Mouse (Mus musculus): ENCODE measurements around the gene Lrrc40. TPM values are rescaled to one million over a fixed set of nuclear protein-coding genes. Genes with fewer than 3 reads are reported as not detected.

The Lrrc40 gene
- 51.1 and 54.3 TPM in 2 replicates for polyA plus RNA-seq (2015; fragmentation: Nextera tagmentation; extraction: Ambion mirVana)

GRCm38 (mm10) chr3:158036329-158036988 is at the start of gene Lrrc40, which contains the start of gene Srsf11:
Gene Lrrc40, plus strand, starts transcription at chr3:158036662.
Gene Srsf11, minus strand, starts transcription at chr3:158036639.
- H3K27me3 ChIP-seq, result no peaks in the 10 kb centered on the region
- no peaks in the 10 kb centered on the region for H3K9me3 ChIP-seq
- under 1% methylated on average over 55 of the region's 55 CpGs for WGBS
- peak within 1 kb of the TSS; percentile 94 for H3K9ac ChIP-seq
- H3K27ac ChIP-seq (replicated peaks), result peak within 1 kb of the TSS; percentile 86
- peak within 1 kb of the TSS; percentile 71 for H3K4me2 ChIP-seq
- H3K36me3 ChIP-seq, result no peaks in the 10 kb centered on the region
- H3K4me3 ChIP-seq, result peak within 1 kb of the TSS; percentile 95
- ATAC-seq (ENCODE audit: low read depth), result peak; percentile 96
- peaks cover 41% of the 10 kb centered on the region for H3K4me1 ChIP-seq (replicated peaks)

DNA sequence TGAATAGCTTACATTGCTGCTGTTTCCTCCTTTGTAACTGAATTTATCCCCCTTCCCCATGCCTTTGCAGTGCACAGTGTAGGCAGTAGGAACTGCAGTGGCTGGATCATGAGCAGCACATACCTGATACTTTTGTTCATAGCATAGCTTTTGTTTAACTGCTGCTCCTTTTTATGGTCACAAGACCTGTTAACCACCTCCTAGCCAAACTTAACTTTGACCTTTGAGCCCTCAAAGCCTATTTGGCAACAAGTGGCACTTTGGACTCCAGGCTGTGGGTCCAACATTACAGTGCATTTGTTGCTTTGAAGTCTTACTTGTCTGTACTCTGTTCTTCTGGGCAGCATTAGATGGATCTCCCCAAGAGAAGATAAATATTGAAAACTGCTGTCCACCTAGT is 43.1 kb upstream of the Lrrc40 start:
- H3K27me3 ChIP-seq, result no peaks in the 10 kb centered on the region
- no peak overlapping the region for H3K4me3 ChIP-seq
- peaks cover 26% of the 10 kb centered on the region for H3K36me3 ChIP-seq
- no peak for ATAC-seq (ENCODE audit: low read depth)
- H3K4me1 ChIP-seq (replicated peaks), result no peaks in the 10 kb centered on the region
- H3K9ac ChIP-seq, result no peak overlapping the region
- H3K9me3 ChIP-seq, result no peaks in the 10 kb centered on the region
- no peak overlapping the region for H3K27ac ChIP-seq (replicated peaks)
- no peak overlapping the region for H3K4me2 ChIP-seq

GRCm38 (mm10) chr3:157995726-157996125 is 40.7 kb upstream of the Lrrc40 start:
- no peak for ATAC-seq (ENCODE audit: low read depth)
- no peaks in the 10 kb centered on the region for H3K27me3 ChIP-seq
- WGBS, result 94% methylated on average over 2 of the region's 2 CpGs
- no peak overlapping the region for H3K4me2 ChIP-seq
- H3K4me1 ChIP-seq (replicated peaks), result no peaks in the 10 kb centered on the region
- H3K4me3 ChIP-seq, result no peak overlapping the region
- no peaks in the 10 kb centered on the region for H3K9me3 ChIP-seq
- H3K9ac ChIP-seq, result no peak overlapping the region
- H3K36me3 ChIP-seq, result peaks cover 12% of the 10 kb centered on the region
- H3K27ac ChIP-seq (replicated peaks), result no peak overlapping the region

DNA sequence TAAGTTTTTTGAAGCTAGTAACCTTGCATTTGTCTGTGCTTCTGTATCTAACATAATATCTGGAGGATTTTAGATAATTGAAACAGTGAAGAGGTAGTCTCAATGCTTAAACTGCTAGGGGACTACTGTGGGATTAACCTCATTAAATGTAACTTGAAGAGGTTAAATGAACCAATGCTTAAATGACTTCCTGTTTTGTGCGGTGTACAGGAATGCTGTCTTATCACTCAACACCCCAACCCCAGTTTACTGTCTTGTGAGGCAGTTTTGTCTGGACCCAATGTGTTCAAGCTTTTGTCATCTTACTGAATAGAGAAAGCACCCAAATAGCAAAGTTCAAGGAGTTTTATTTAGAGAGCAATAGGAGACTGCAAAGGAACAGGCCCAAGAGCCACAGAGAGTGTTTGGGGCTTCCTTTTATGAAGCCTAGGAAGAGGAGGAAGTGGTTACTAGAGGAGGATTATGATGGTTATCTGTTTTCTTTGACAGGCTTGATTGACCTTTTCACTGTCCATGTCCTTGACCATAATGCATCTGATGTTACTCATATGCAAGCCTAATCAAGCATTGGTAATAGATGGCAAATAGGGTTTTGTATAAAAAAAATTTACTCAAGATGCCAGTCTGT is 37.6 kb upstream of the Lrrc40 start:
- no peak overlapping the region for H3K4me3 ChIP-seq
- H3K9me3 ChIP-seq, result no peaks in the 10 kb centered on the region
- no peak overlapping the region for H3K4me2 ChIP-seq
- no peak for ATAC-seq (ENCODE audit: low read depth)
- H3K27ac ChIP-seq (replicated peaks), result no peak overlapping the region
- H3K27me3 ChIP-seq, result no peaks in the 10 kb centered on the region
- WGBS, result 84% methylated on average over 1 of the region's 1 CpGs
- H3K9ac ChIP-seq, result no peak overlapping the region
- no peaks in the 10 kb centered on the region for H3K4me1 ChIP-seq (replicated peaks)
- peaks cover 26% of the 10 kb centered on the region for H3K36me3 ChIP-seq

- H3K9ac ChIP-seq, result no peak overlapping the region
- H3K27ac ChIP-seq (replicated peaks), result no peak overlapping the region
- H3K4me1 ChIP-seq (replicated peaks), result no peaks in the 10 kb centered on the region
- WGBS, result 78% methylated on average over 1 of the region's 1 CpGs
- no peak for ATAC-seq (ENCODE audit: low read depth)
- no peaks in the 10 kb centered on the region for H3K27me3 ChIP-seq
- H3K4me3 ChIP-seq, result no peak overlapping the region
- no peak overlapping the region for H3K4me2 ChIP-seq
- peaks cover 67% of the 10 kb centered on the region for H3K36me3 ChIP-seq
- H3K9me3 ChIP-seq, result no peaks in the 10 kb centered on the region
Measured at GRCm38 (mm10) chr3:158008647-158009046, 27.8 kb upstream of the Lrrc40 start.

GRCm38 (mm10) chr3:158009762-158010320 is 26.6 kb upstream of the Lrrc40 start:
- H3K27ac ChIP-seq (replicated peaks), result no peak overlapping the region
- H3K36me3 ChIP-seq, result peaks cover 68% of the 10 kb centered on the region
- no peak overlapping the region for H3K4me2 ChIP-seq
- H3K9ac ChIP-seq, result no peak overlapping the region
- 45% methylated on average over 1 of the region's 1 CpGs for WGBS
- ATAC-seq (ENCODE audit: low read depth), result no peak
- no peak overlapping the region for H3K4me3 ChIP-seq
- no peaks in the 10 kb centered on the region for H3K9me3 ChIP-seq
- H3K27me3 ChIP-seq, result no peaks in the 10 kb centered on the region
- H3K4me1 ChIP-seq (replicated peaks), result no peaks in the 10 kb centered on the region

GRCm38 (mm10) chr3:158031371-158031925 is 5.0 kb upstream of the Lrrc40 start:
- Histone ChIP-seq H3K36me3 (peaks cover 3% of the 10 kb centered on the region; the same call in 1 of the 2 replicates), H3K4me2 (peak overlapping the region; percentile 86), H3K27me3 (no peaks in the 10 kb centered on the region), H3K27ac (replicated peaks) (peak overlapping the region; percentile 96), H3K9ac (peak overlapping the region; percentile 91), H3K4me3 (peak overlapping the region; percentile 82), H3K9me3 (no peaks in the 10 kb centered on the region), H3K4me1 (replicated peaks) (peaks cover 49% of the 10 kb centered on the region)
- ATAC-seq (ENCODE audit: low read depth), result peak; percentile 93
- 0% methylated on average over 61 of the region's 61 CpGs for WGBS

DNA sequence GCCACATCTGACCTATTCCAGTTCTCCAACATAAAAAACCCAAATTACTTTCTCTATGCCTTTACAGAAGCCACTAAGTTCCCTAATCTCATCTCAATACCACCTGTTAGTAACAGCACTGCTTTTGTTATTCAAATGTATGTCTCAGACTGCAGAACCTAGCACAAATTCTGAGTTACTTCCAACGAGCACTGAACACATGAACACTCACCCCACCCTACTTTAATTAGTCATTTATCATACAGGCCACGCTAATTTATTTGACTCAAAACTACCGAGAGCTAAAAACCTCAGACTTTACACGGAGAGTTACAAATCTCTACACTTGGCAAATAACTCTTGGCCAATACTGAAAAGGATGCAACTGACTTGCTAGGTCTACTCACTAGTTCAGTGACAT is 4.4 kb upstream of the Lrrc40 start:
- Histone ChIP-seq H3K9ac (peak overlapping the region; percentile 91), H3K9me3 (no peaks in the 10 kb centered on the region), H3K36me3 (no peaks in the 10 kb centered on the region), H3K4me2 (peak overlapping the region; percentile 86), H3K27me3 (no peaks in the 10 kb centered on the region), H3K4me1 (replicated peaks) (peaks cover 52% of the 10 kb centered on the region), H3K4me3 (peak overlapping the region; percentile 82), H3K27ac (replicated peaks) (peak overlapping the region; percentile 96)
- 5% methylated on average over 4 of the region's 4 CpGs for WGBS
- ATAC-seq (ENCODE audit: low read depth), result no peak

DNA sequence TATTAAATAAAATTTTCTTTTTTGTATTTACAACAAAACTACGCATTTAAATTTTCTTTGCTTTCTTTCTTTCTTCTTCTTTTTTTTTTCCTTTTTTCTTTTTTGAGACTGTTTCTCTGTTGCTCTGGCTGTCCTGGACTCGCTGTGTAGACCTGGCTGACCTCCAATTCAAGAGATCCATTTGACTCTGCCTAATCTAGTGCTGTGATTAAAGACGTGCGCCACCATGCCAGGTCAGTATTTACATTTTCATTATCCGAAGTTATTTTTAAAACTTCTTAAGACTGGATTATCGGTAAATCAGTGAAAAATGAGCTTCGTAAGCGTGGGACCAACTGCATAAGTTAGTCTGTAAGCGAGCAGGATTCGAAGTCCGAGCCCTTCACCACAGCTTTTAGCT is 596 bp upstream of the Lrrc40 start:
- Histone ChIP-seq H3K36me3 (no peaks in the 10 kb centered on the region), H3K4me2 (peak overlapping the region; percentile 71), H3K9ac (peak overlapping the region; percentile 94), H3K9me3 (no peaks in the 10 kb centered on the region), H3K27ac (replicated peaks) (peak overlapping the region; percentile 86), H3K4me3 (peak overlapping the region; percentile 95), H3K4me1 (replicated peaks) (peaks cover 41% of the 10 kb centered on the region), H3K27me3 (no peaks in the 10 kb centered on the region)
- ATAC-seq (ENCODE audit: low read depth), result peak; percentile 15; the same call in 1 of the 2 replicates
- WGBS, result 1% methylated on average over 11 of the region's 11 CpGs

GRCm38 (mm10) chr3:158038106-158038505 is 1.6 kb downstream of the Lrrc40 start:
- Histone ChIP-seq H3K4me3 (no peak overlapping the region), H3K9me3 (no peaks in the 10 kb centered on the region), H3K4me2 (no peak overlapping the region), H3K9ac (no peak overlapping the region), H3K4me1 (replicated peaks) (peaks cover 30% of the 10 kb centered on the region), H3K27me3 (no peaks in the 10 kb centered on the region), H3K36me3 (no peaks in the 10 kb centered on the region), H3K27ac (replicated peaks) (no peak overlapping the region)
- 85% methylated on average over 3 of the region's 3 CpGs for WGBS
- no peak for ATAC-seq (ENCODE audit: low read depth)

- H3K36me3 ChIP-seq, result no peaks in the 10 kb centered on the region
- no peaks in the 10 kb centered on the region for H3K27me3 ChIP-seq
- H3K9me3 ChIP-seq, result no peaks in the 10 kb centered on the region
- no peak overlapping the region for H3K4me3 ChIP-seq
- H3K9ac ChIP-seq, result no peak overlapping the region
- no peak overlapping the region for H3K4me2 ChIP-seq
- 89% methylated on average over 2 of the region's 2 CpGs for WGBS
- peaks cover 13% of the 10 kb centered on the region for H3K4me1 ChIP-seq (replicated peaks)
- ATAC-seq (ENCODE audit: low read depth), result no peak
- H3K27ac ChIP-seq (replicated peaks), result no peak overlapping the region
Measured at GRCm38 (mm10) chr3:158040755-158041154, 4.3 kb downstream of the Lrrc40 start.

- peaks cover 22% of the 10 kb centered on the region for H3K36me3 ChIP-seq
- H3K4me2 ChIP-seq, result no peak overlapping the region
- no peaks in the 10 kb centered on the region for H3K4me1 ChIP-seq (replicated peaks)
- no peak overlapping the region for H3K27ac ChIP-seq (replicated peaks)
- H3K27me3 ChIP-seq, result no peaks in the 10 kb centered on the region
- 78% methylated on average over 2 of the region's 2 CpGs for WGBS
- ATAC-seq (ENCODE audit: low read depth), result no peak
- no peak overlapping the region for H3K4me3 ChIP-seq
- no peaks in the 10 kb centered on the region for H3K9me3 ChIP-seq
- H3K9ac ChIP-seq, result no peak overlapping the region
Measured at GRCm38 (mm10) chr3:158049508-158049907, 13.0 kb downstream of the Lrrc40 start.

Measured in neural tube, embryonic 13.5 days (tissue).